Mouse (Mus musculus) right cerebral cortex, postnatal 14 days (tissue): ENCODE measurements around the gene Drap1.
"Not testable (repeated sequence)": the region's sequence is repeated elsewhere in the genome, so short reads cannot be mapped to it uniquely, and the experiment has no call there.

Source experiments
- DNase-seq: peaks from one replicate; pipeline ENCODE4 v3.0.0; 2022

Drap1 gene

GRCm38 (mm10) chr19:5419630-5420029, 5.1 kb downstream of the Drap1 start:
- DNase-seq, result no peak

- no peak for DNase-seq
Observed at GRCm38 (mm10) chr19:5418750-5419466, 5.9 kb downstream of the Drap1 start.

GRCm38 (mm10) chr19:5414534-5414957, 10.2 kb downstream of the Drap1 start:
- no peak for DNase-seq

- no peak for DNase-seq
Observed at GRCm38 (mm10) chr19:5413840-5414239, 10.9 kb downstream of the Drap1 start.

- no peak for DNase-seq
Observed at GRCm38 (mm10) chr19:5411961-5412360, 12.8 kb downstream of the Drap1 start.

- DNase-seq, result no peak
Observed at GRCm38 (mm10) chr19:5410641-5411040, 14.1 kb downstream of the Drap1 start.

- DNase-seq, result no peak
Observed at GRCm38 (mm10) chr19:5409068-5409467, 15.7 kb downstream of the Drap1 start.

GRCm38 (mm10) chr19:5408057-5409001, 16.4 kb downstream of the Drap1 start:
- DNase-seq, result no peak

GRCm38 (mm10) chr19:5407133-5407532, 17.6 kb downstream of the Drap1 start:
- DNase-seq, result peak; percentile 56

- not testable (repeated sequence) for DNase-seq
Observed at GRCm38 (mm10) chr19:5406531-5407126, 18.1 kb downstream of the Drap1 start.

GRCm38 (mm10) chr19:5405924-5406323, 18.9 kb downstream of the Drap1 start:
- DNase-seq, result no peak

GRCm38 (mm10) chr19:5402293-5402692, 22.5 kb downstream of the Drap1 start, which contains the start of gene Tsga10ip:
TSS of gene Tsga10ip (minus strand) at chr19:5402526.
- no peak for DNase-seq

GRCm38 (mm10) chr19:5401073-5401472, 23.7 kb downstream of the Drap1 start:
- DNase-seq, result not testable (repeated sequence)

GRCm38 (mm10) chr19:5395371-5395770, 29.4 kb downstream of the Drap1 start:
- no peak for DNase-seq

- DNase-seq, result no peak
Observed at GRCm38 (mm10) chr19:5394168-5394567, 30.6 kb downstream of the Drap1 start.

GRCm38 (mm10) chr19:5392892-5393291, 31.9 kb downstream of the Drap1 start:
- no peak for DNase-seq

- no peak for DNase-seq
Observed at GRCm38 (mm10) chr19:5390416-5390815, 34.4 kb downstream of the Drap1 start.

GRCm38 (mm10) chr19:5389647-5390046, 35.1 kb downstream of the Drap1 start:
- no peak for DNase-seq

GRCm38 (mm10) chr19:5388588-5389242, 36.1 kb downstream of the Drap1 start, which contains the start of gene Sart1:
TSS of gene Sart1 (minus strand) at chr19:5388703.
- DNase-seq, result peak; percentile 95

GRCm38 (mm10) chr19:5388011-5388441, 36.8 kb downstream of the Drap1 start:
- peak; percentile 32 for DNase-seq

GRCm38 (mm10) chr19:5384715-5385114, 40.1 kb downstream of the Drap1 start:
- DNase-seq, result no peak

- no peak for DNase-seq
Observed at GRCm38 (mm10) chr19:5383326-5383725, 41.5 kb downstream of the Drap1 start.

GRCm38 (mm10) chr19:5377446-5377845, 47.3 kb downstream of the Drap1 start:
- DNase-seq, result no peak
